Mouse (Mus musculus): ENCODE measurements at regions not wholly inside any gene's neighbourhood (a gene's known extent, or its start where the extent isn't known, plus 50 kb on each side); places are given as distances from the start of the nearest gene placed in this dataset.

GRCm38 (mm10) chr8:126759711-126760110 is 165.9 kb upstream of the Irf2bp2 start:
- no peak for TF ChIP-seq TAL1 (IDR thresholded peaks at IDR 0.05; ENCODE audit: low read length)
- no peak for TF ChIP-seq GATA1 (IDR thresholded peaks at IDR 0.05; ENCODE audit: low read length)
